Mouse (Mus musculus): ENCODE data around the gene Btbd16. TPM values are rescaled to one million over a fixed set of nuclear protein-coding genes. Genes with fewer than 3 reads are reported as not detected.
A peak's percentile ranks its signal among the peaks of the same experiment; 100 is the strongest.

The Btbd16 gene
- total RNA-seq, 2 experiments from 2014 or later = 0.86 to 0.87 TPM

GRCm38 (mm10) chr7:130810238-130810637 lies 36.4 kb downstream of the Btbd16 start:
- no peak for DNase-seq (ENCODE audit: extremely low spot score in 1 of 2, low spot score in 1 of 2)

- no peak for DNase-seq (ENCODE audit: extremely low spot score in 1 of 2, low spot score in 1 of 2)
These were observed 38.5 kb downstream of the Btbd16 start for GRCm38 (mm10) chr7:130812407-130812806.

GRCm38 (mm10) chr7:130815601-130816000 lies 41.7 kb downstream of the Btbd16 start:
- no peak for DNase-seq (ENCODE audit: extremely low spot score in 1 of 2, low spot score in 1 of 2)

GRCm38 (mm10) chr7:130816243-130816642 lies 42.4 kb downstream of the Btbd16 start:
- DNase-seq (ENCODE audit: extremely low spot score in 1 of 2, low spot score in 1 of 2) = no peak

GRCm38 (mm10) chr7:130818813-130819212 lies 44.9 kb downstream of the Btbd16 start:
- no peak for DNase-seq (ENCODE audit: extremely low spot score in 1 of 2, low spot score in 1 of 2)

GRCm38 (mm10) chr7:130819624-130820023 lies 45.8 kb downstream of the Btbd16 start:
- no peak for DNase-seq (ENCODE audit: extremely low spot score in 1 of 2, low spot score in 1 of 2)

GRCm38 (mm10) chr7:130823992-130824391 lies 50.1 kb downstream of the Btbd16 start:
- no peak for DNase-seq (ENCODE audit: extremely low spot score in 1 of 2, low spot score in 1 of 2)

- DNase-seq (ENCODE audit: extremely low spot score in 1 of 2, low spot score in 1 of 2) = no peak
These were observed 52.5 kb downstream of the Btbd16 start for GRCm38 (mm10) chr7:130826343-130826742.

- DNase-seq (ENCODE audit: extremely low spot score in 1 of 2, low spot score in 1 of 2) = peak; percentile 23 to 64
These were observed 53.6 kb downstream of the Btbd16 start for GRCm38 (mm10) chr7:130827431-130827830.

GRCm38 (mm10) chr7:130827844-130828403 lies 54.1 kb downstream of the Btbd16 start:
- DNase-seq (ENCODE audit: extremely low spot score in 1 of 2, low spot score in 1 of 2) = no peak

- no peak for DNase-seq (ENCODE audit: extremely low spot score in 1 of 2, low spot score in 1 of 2)
These were observed 54.6 kb downstream of the Btbd16 start for GRCm38 (mm10) chr7:130828475-130828874.

- DNase-seq (ENCODE audit: extremely low spot score in 1 of 2, low spot score in 1 of 2) = no peak
These were observed 57.7 kb downstream of the Btbd16 start for GRCm38 (mm10) chr7:130831586-130831985.

GRCm38 (mm10) chr7:130834299-130834698 lies 60.4 kb downstream of the Btbd16 start:
- DNase-seq (ENCODE audit: extremely low spot score in 1 of 2, low spot score in 1 of 2) = no peak

GRCm38 (mm10) chr7:130834958-130835861 lies 61.3 kb downstream of the Btbd16 start:
- DNase-seq (ENCODE audit: extremely low spot score in 1 of 2, low spot score in 1 of 2) = no peak

GRCm38 (mm10) chr7:130836066-130836465 lies 62.2 kb downstream of the Btbd16 start:
- DNase-seq (ENCODE audit: extremely low spot score in 1 of 2, low spot score in 1 of 2) = no peak

GRCm38 (mm10) chr7:130837941-130838657 lies 64.2 kb downstream of the Btbd16 start:
- no peak for DNase-seq (ENCODE audit: extremely low spot score in 1 of 2, low spot score in 1 of 2)

- no peak for DNase-seq (ENCODE audit: extremely low spot score in 1 of 2, low spot score in 1 of 2)
These were observed 64.8 kb downstream of the Btbd16 start for GRCm38 (mm10) chr7:130838658-130839025.

GRCm38 (mm10) chr7:130839380-130840100 lies 65.7 kb downstream of the Btbd16 start:
- DNase-seq (ENCODE audit: extremely low spot score in 1 of 2, low spot score in 1 of 2) = no peak

GRCm38 (mm10) chr7:130847164-130847718 lies 73.4 kb downstream of the Btbd16 start:
- no peak for DNase-seq (ENCODE audit: extremely low spot score in 1 of 2, low spot score in 1 of 2)

- no peak for DNase-seq (ENCODE audit: extremely low spot score in 1 of 2, low spot score in 1 of 2)
These were observed 80.9 kb downstream of the Btbd16 start for GRCm38 (mm10) chr7:130854684-130855292.
